Mouse (Mus musculus) intestine, postnatal 0 days (tissue): ENCODE measurements at regions not wholly inside any gene's neighbourhood (a gene's known extent, or its start where the extent isn't known, plus 50 kb on each side); places are given as distances from the start of the nearest gene placed in this dataset.
A peak's percentile ranks its signal among the peaks of the same experiment; 100 is the strongest.

Experiments
- ATAC-seq: fragments of 200-750 bp; cut with Nextera tagmentation; 2 replicates; pipeline ENCODE4 v1.8.0; 2017; ENCODE audit warnings: mild to moderate bottlenecking, moderate TSS enrichment, moderate library complexity
- H3K27ac ChIP-seq: fragments of 300-500 bp; sonication (generic); 2 replicates; pipeline ENCODE4 v1.5.1; 2014; ENCODE audit warnings: mild to moderate bottlenecking, low read depth, low read length, moderate library complexity
- H3K27me3 ChIP-seq: fragments of 300-500 bp; sonication (generic); replicated peaks from 2 replicates; pipeline ENCODE4 v1.6.1; 2014; ENCODE audit warnings: low read length, mixed read lengths; ENCODE audit not compliant: control insufficient read depth, insufficient read depth
- H3K36me3 ChIP-seq: fragments of 300-500 bp; sonication (generic); 2 replicates; pipeline ENCODE4 v1.6.1; 2014; ENCODE audit warnings: mild to moderate bottlenecking, moderate library complexity; ENCODE audit not compliant: control insufficient read depth, insufficient read depth
- H3K4me1 ChIP-seq: fragments of 300-500 bp; sonication (generic); replicated peaks from 2 replicates; pipeline ENCODE4 v1.6.1; 2014; ENCODE audit warnings: antibody characterized with exemption, low read length, mixed read lengths; ENCODE audit not compliant: control insufficient read depth, insufficient read depth
- H3K4me2 ChIP-seq: fragments of 300-500 bp; sonication (generic); replicated peaks from 2 replicates; pipeline ENCODE4 v1.6.1; 2014; ENCODE audit warnings: low read depth, mild to moderate bottlenecking, moderate library complexity
- H3K4me3 ChIP-seq: fragments of 300-500 bp; sonication (generic); 2 replicates; pipeline ENCODE4 v1.5.1; 2014; ENCODE audit warnings: low read depth, low read length
- H3K9ac ChIP-seq: fragments of 300-500 bp; sonication (generic); 2 replicates; pipeline ENCODE4 v1.6.1; 2014; ENCODE audit warnings: mild to moderate bottlenecking, low read depth, low read length
- H3K9me3 ChIP-seq: fragments of 300-500 bp; sonication (generic); 2 replicates; pipeline ENCODE4 v1.6.1; 2016; ENCODE audit warnings: mixed run types; ENCODE audit not compliant: control insufficient read depth
- CTCF ChIP-seq: sonication (generic); IDR thresholded peaks from 2 replicates; pipeline ENCODE4 v1.5.1; 2016; ENCODE audit warnings: low read depth, mild to moderate bottlenecking, control low read depth, antibody characterized with exemption, moderate library complexity
- WGBS: fragments of 180-500 bp; shearing (Covaris S2); extraction: QIAGEN DNeasy Blood & Tissue Kit; methylation state at CpG from one replicate; pipeline ENCODE4 v1.1.7; 2014; 5-methylcytosine and 5-hydroxymethylcytosine counted together

GRCm38 (mm10) chr16:76232680-76233079, 140.9 kb downstream of the Nrip1 start:
- H3K4me1 ChIP-seq, result no peaks in the 10 kb centered on the region
- TF ChIP-seq CTCF, result no peak
- ATAC-seq, result no peak

DNA sequence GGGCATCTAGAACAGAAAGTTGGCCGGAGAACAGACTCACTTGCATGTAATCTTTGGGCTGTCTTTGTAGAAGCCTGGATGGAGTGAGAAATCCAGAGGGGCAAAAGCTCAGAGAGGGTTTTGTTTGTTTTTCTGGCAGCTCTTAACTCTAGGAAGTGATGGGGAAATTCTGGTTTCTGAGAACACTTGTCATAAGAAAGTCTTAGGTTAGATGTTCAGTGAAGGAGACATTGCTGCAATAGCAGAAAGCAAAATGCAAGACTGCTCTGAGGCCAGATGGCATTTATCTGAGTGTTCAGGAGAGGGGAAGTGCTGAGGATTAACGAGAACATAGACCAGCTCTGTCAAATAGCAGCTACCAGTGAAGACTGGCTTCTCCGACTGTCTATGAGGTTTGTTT, 141.5 kb downstream of the Nrip1 start:
- Histone ChIP-seq H3K27me3 (no peaks in the 10 kb centered on the region), H3K9ac (no peak overlapping the region), H3K4me1 (no peaks in the 10 kb centered on the region), H3K9me3 (no peaks in the 10 kb centered on the region), H3K4me2 (no peak overlapping the region), H3K36me3 (no peaks in the 10 kb centered on the region), H3K27ac (no peak overlapping the region), H3K4me3 (no peak overlapping the region)
- no peak for ATAC-seq
- WGBS, result 38% methylated on average over 3 of the region's 3 CpGs
- TF ChIP-seq CTCF, result no peak

More at GRCm38 (mm10) chr16:76232680-76233079, 140.9 kb downstream of the Nrip1 start:
- no peak overlapping the region for H3K27ac ChIP-seq
- no peaks in the 10 kb centered on the region for H3K9me3 ChIP-seq
- no peak overlapping the region for H3K9ac ChIP-seq
- no peaks in the 10 kb centered on the region for H3K36me3 ChIP-seq
- WGBS, result 64% methylated on average over 4 of the region's 4 CpGs
- no peaks in the 10 kb centered on the region for H3K27me3 ChIP-seq
- H3K4me2 ChIP-seq, result no peak overlapping the region
- H3K4me3 ChIP-seq, result no peak overlapping the region

DNA sequence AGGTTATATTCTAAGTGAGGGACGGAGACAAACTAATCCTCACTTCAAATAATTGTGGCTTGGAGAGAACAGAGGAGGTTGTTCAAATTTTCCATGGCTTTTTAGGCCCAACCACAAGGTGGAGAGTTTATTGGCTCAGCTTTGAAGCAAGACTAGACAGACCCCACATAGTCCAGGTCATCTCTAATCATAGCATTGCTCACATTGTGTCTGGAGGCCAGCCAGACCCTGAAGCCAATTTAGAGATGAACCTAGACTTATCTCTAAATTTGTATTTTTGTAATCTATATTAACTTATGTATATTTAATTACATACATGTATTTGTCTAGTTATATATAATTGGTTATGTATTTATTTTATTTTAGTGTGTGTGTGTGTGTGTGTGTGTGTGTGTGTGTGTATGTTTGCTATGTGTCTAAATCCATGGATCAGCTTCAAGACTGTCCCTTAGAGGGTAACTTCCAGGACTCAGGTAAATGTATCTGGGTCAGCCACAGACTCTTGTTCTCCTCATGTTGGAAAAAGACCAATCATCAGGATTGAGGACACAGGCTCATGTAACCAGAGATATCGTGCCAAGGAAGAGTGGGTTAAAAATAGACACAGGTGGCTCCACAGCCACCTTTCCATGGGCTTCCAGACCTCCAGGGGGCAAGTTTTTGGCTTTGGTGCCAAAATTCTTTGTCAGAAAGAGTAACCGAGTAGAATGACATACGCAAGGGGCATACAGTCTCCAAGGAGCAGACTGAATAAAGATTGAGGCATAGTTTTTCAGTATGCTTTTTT, 142.9 kb downstream of the Nrip1 start:
- ATAC-seq, result no peak
- 91% methylated on average over 4 of the region's 4 CpGs for WGBS

GRCm38 (mm10) chr16:76228451-76228850, 145.2 kb downstream of the Nrip1 start:
- Histone ChIP-seq H3K4me3 (no peak overlapping the region), H3K36me3 (no peaks in the 10 kb centered on the region), H3K27me3 (no peaks in the 10 kb centered on the region), H3K27ac (no peak overlapping the region), H3K9me3 (no peaks in the 10 kb centered on the region), H3K9ac (no peak overlapping the region), H3K4me1 (peaks cover 8% of the 10 kb centered on the region; the same call in 1 of the 2 replicates), H3K4me2 (no peak overlapping the region)
- no peak for TF ChIP-seq CTCF
- no peak for ATAC-seq
- 85% methylated on average over 4 of the region's 4 CpGs for WGBS

More for the DNA sequence above, 142.9 kb downstream of the Nrip1 start:
- Histone ChIP-seq H3K4me1 (no peaks in the 10 kb centered on the region), H3K4me3 (no peak overlapping the region), H3K9me3 (no peaks in the 10 kb centered on the region), H3K4me2 (no peak overlapping the region), H3K27me3 (no peaks in the 10 kb centered on the region), H3K36me3 (no peaks in the 10 kb centered on the region), H3K9ac (no peak overlapping the region), H3K27ac (no peak overlapping the region)
- TF ChIP-seq CTCF, result no peak

DNA sequence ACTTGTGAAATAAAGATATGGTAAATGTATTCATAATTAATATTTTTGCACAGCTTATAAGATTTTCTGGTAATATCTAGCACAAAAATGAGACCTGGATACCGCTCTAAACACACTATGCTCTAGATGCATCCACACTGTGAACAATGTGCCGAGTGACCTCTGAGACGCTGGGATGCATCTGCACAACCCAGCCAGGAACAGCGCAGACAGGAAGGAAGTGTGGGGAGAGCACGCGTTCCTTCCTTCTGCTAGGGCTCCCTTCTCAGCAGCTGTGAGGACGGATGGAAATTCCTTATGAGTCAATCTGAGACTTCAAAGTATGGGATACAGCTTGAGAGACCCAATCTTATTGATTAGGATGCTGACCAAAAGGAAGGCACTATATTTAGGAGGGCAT, 147.2 kb downstream of the Nrip1 start:
- peak overlapping the region; percentile 66; the same call in 1 of the 2 replicates for H3K27ac ChIP-seq
- TF ChIP-seq CTCF, result no peak
- no peak overlapping the region for H3K4me2 ChIP-seq
- no peaks in the 10 kb centered on the region for H3K36me3 ChIP-seq
- no peaks in the 10 kb centered on the region for H3K9me3 ChIP-seq
- H3K27me3 ChIP-seq, result no peaks in the 10 kb centered on the region
- WGBS, result 64% methylated on average over 7 of the region's 7 CpGs
- H3K4me3 ChIP-seq, result no peak overlapping the region
- H3K4me1 ChIP-seq, result peaks cover 8% of the 10 kb centered on the region; the same call in 1 of the 2 replicates
- ATAC-seq, result no peak
- no peak overlapping the region for H3K9ac ChIP-seq

DNA sequence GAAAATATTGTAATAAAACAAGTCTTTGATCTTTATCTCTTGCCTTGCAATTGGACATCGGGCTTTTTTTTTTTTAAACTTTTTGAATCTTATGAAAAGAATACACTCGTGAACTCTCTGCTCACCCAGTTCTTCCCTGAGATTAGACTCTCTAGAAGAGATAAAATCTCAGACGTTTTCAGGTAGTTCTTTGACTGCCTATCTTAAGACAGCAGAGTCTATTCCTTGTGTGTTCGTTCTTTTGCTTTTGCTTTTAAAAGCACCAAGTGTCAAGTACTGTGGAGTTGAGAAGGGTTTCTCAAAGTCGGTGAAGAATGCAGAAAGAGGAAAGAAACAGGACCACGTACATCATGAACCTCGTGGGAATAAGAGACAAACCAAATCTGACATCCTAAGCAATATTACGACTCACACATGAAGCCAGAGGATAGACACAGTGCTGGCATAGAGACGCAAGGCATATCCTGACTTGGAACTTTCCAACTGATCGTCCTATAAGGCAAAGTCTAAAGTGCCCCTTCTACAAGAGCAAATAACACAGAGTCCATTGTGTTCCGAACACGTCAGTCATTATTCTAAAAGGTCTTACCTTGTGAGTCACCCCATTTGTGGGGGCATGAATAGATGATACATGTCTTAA, 147.9 kb downstream of the Nrip1 start:
- Histone ChIP-seq H3K27me3 (no peaks in the 10 kb centered on the region), H3K4me2 (peak overlapping the region; percentile 47), H3K27ac (peak overlapping the region; percentile 80), H3K4me1 (peaks cover 8% of the 10 kb centered on the region; the same call in 1 of the 2 replicates), H3K9me3 (no peaks in the 10 kb centered on the region), H3K9ac (no peak overlapping the region), H3K4me3 (no peak overlapping the region; the same call in 1 of the 2 replicates), H3K36me3 (no peaks in the 10 kb centered on the region)
- 21% methylated on average over 12 of the region's 12 CpGs for WGBS
- peak; percentile 84 for ATAC-seq
- no peak for TF ChIP-seq CTCF
